Mouse (Mus musculus) adrenal gland, adult 8-10 months (tissue): Measurements from ENCODE around the gene Wdr4. TPM values are rescaled to one million over a fixed set of nuclear protein-coding genes. Genes with fewer than 3 reads are reported as not detected.
A peak's percentile ranks its signal among the peaks of the same experiment; 100 is the strongest.
"Not testable (repeated sequence)": the region's sequence is repeated elsewhere in the genome, so short reads cannot be mapped to it uniquely, and the experiment has no call there.

Source experiments
- DNase-seq: peaks from one replicate; pipeline ENCODE4 v3.0.0; 2022
- total RNA-seq, 4 experiments: library from RNA; stranded (reverse); gene quantifications; 2 replicates each; pipeline ENCODE4 v1.2.4; 2022

The Wdr4 gene
- total RNA-seq, result 10 to 100 TPM; 21.5 to 30.9 (median 26.1) TPM

DNA sequence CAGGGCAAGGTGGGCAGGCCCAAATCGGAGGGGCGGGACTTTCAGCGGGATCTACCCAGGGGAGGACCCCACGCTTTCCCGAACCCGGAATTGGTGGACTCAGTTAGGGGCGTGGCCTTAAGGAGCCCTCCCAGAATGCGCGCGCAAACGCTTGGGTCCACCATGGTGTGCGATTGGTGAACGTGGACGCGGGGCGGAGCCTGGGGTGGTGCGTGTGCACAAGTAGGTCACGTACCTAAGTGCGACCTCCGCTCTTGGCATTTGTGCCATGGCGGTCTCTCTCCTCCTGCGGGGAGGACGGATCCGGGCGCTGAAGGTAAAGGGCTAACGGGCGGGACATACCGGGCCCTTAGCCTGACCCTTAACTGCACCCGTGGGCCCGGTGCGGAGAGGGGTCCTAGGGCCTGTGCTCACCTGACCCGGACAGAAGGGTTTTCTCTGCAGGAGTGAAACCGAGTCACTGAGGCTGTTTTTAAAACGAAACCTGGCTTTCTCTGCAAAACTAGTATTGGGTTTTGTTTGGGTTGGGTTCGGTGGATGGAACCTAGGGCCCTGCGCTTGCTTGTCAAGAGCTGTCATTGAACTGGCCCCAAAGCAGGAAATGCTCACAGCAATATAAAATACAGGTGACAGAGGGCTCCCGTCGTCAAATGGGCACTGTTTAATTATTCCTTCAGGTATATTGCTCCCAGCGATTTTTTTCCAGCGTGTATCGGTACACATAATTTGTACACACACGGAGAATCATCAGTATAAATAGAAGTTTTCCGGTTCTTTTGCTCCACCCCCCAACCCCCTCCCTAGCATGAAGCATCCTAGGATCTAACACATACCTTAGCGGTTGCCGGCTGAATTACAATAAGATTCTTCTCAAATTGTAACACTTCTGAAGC, at the start of gene Wdr4, which contains the start of gene Ndufv3:
Gene Wdr4, minus strand, starts transcription at position 35 of the 893 bp plus-strand sequence.
Gene Ndufv3, plus strand, starts transcription at position 170 of the 893 bp plus-strand sequence.
- peak; percentile 99 for DNase-seq

DNA sequence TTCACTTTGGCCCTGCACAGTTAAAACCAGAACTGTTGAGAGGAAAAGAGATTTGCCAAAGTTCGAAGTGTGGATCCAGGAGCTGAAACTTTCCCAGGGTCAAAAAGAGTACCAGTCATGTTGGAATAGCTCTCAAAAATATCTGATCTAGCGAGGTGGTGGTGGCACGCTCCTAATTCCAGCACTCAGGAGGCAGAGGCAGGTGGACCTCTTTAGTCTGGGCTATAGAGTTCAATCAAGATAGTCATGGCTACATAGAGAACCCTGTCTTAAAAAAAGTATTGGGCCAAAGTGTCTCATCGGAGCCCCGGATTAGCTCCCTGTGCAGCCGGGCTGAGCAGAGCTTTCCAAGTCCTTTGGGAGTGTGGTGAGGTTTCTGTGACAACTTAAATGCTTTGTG, 46.5 kb upstream of the Wdr4 start:
- DNase-seq, result no peak

DNA sequence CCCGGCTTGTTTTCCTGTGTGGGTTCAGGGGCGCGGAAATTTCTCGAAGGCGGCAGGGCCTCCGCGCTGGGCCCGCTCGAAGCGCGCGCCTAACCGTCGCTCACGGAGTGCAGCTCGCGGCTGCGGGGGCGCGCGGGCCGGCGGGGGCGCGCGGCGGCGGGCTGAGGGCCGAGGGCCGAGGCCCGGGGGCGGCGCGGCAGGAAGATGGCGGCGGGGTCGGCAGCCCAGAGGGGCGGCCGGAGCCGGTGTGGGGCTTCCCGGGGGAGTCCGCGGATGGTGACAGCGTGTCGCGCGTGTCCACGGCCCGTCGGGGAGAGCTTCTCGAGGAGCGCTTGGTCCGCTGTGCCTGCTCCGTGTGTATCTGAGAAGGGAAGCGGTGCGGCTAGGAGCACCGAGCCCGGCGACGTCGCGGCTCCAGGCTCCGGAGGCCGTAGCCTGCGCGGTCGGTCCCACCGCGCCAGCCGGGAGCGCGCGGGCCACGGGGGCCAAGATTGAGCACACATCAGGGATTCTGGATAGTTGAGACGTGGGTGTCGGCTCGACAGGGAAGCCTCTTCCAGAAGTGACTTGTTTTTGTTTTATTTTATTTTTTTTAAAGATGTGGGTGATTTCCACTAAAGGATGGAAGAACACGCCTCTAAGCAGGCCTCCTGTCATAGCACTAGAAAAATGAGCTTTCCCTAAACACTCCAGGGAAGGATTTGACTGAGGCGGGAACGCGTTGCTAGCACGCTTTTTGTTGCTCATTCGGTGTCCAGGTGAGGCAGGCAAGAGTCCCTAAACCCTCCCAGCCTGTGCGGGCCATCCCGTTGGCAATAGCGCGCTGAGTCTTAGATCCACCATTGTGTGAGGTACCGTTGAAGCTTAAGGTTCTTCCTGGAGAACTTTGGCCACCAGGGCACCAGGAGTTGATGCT, 45.6 kb upstream of the Wdr4 start:
- DNase-seq, result peak; percentile 44

DNA sequence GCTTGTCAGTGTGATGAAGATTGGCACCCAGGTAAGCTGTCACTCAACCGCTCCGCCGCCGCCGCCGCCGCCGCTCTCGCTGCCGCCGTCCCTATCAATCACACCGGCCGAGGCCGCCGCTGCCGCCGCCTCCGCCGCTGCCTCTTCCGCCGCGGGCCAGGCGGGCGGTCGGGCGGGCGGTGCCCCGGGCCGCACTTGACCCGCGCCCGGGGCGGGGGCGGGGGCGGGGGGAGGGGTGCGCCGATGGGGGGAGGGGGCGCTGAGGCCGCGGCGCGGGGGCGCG, 45.0 kb upstream of the Wdr4 start:
- no peak for DNase-seq

DNA sequence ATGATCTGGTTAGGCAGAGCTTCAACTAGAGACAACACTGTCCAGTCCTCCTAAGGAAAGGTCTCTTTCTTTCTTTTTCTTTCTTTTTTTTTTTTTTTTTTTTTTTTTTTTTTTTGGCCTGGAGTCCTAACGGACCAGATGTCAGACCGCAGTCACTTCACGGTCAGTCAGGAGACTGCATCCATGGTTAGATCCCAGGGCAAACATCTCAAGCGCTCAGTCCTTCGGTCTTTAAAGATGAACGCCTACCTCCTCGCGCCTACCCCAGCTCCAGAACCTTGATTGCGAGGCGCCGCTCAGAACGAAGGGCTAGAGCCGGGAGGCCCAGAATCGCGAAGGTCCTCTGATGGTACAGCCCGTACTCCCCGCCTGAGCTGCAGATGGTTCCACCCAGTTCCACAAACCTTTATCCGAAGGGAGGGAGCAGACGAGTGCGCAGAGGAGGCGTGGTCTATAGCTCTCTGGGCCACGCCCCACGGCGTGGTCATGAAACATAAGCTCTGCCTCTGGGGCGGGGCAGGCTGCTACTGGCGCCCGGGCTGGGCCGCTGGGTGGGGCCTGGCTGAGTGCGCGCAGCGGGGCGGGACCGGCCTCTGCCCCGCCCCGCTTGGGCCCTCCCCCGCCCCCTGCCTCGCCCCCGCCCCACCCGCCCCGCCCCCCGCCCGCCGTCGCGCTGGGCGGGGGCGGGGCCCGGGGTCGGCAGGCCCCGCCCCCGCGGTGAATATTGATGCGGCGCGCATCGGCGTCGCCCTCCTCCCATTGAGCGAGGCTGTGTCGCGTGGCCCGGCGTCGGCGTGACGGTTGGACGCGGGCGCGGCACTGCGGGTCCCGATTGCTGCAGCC, 44.5 kb upstream of the Wdr4 start, which contains the start of gene Pknox1:
Gene Pknox1, plus strand, starts transcription at position 720 of the 843 bp plus-strand sequence.
- DNase-seq, result peak; percentile 98

DNA sequence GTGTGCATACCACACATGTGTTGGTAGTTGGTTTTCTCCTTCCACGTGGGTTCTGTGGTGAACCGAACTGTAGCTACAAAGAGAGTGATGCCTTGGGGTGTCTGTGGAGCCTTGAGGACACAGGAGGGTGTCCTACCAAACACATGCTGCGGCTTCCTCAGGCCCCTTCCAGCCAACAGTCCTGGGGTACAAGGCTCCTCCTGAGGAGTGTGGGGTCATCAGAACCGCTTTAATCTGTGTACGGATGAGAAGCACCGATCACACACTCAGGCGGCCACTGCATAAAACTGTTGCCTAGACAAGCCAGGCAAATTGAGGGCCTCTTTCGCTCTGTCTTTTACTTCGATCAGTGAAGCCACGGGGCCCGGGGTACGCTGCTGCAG, 43.8 kb upstream of the Wdr4 start:
- peak; percentile 34 for DNase-seq

DNA sequence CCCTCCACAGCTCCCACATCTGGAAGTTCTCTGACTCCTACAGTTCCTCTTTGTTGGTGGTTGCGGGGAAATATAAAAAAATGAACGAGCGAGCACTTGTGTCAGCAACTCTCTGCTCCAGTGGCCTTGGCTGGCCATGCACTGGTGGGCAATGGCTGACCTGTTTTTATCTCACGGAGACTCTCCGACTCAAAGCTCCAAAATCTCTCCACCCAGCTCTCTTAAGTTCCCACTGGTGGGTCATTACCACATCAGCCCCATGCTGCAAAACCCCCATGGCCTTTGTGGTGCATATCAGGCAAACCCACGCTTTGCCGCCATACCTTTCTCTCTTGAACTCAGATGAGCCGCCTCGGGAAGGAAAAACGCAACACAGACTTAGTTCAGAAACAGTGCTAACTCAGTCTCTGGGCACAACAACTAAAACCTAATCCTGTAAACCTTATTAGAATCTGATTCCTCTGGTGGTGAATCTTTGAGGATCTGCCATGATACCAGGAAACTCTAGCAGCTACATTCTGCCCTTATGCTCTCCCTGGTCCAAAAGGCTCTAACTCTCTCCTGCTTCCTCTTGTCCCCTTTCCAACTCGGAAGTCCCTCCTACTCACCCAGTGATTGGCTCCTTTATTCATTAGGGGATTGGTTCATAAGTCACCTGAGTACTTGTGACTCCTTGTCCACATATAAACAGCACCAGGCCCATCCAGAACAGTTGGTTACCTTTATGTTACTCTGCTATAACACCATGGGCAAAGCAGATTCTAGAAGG, 39.4 kb upstream of the Wdr4 start:
- DNase-seq, result no peak

DNA sequence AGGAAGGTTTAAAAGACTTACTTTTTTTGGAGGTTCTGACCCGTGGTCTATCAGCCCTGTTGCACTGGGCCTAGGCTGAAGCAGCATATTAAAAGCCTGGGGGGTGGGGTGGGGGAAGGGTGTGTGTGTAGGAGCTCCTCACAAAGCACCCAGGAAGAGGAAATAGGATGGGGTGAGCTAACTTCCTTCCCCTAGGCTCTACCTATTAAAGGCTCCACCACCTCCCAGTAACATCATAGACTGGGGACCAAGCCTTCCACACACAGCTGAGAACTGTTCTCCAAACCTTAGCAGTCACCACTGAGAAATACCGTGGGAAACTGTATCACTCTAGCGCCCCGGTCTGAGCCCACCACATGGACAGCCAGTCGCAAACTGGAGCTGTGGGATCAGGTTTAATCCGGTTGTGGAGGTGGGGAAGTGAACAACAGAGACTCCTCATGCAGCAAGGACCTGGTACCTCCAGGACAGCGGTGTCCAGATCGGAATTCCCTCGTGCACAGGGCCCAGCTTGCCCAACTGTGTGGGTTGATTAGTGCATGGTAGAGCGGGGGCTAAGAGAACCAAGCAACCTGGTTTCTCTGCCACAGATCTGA, 38.3 kb upstream of the Wdr4 start:
- DNase-seq, result no peak

DNA sequence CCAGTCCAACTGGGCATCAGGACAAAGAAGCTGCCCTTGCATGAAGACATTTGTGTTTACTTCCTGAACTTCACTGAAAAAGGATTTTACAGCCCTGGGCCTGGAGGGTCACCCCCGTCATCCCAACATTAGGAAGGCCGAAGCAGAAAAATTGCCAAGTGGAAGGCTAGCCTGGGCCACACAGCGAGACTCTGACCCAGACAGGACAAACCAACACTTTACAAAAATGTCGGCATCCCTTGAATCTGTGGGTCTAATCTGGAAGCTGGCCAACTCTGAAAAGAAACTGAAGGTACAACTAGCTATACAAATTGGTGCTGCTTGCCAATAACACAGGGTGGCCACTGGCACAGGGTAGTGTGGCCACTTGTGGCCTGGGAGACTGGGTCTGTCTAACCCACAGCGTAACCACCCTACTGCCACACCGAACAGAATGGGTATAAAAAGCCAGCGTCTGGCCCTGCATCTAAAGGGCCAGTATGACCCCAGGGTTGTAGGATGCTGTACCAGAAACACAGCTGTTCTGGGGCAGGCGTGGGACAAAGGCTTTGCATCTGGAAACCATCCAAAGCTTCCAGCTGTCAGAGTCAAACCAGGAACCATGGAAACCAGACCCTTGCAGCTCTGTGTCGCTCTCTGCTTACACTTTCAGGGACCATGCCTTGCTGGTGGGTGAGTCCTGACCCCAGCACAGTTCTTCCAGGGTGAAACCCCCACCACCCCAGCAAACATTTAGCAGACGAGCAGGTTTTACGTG, 37.5 kb upstream of the Wdr4 start:
- DNase-seq, result no peak

DNA sequence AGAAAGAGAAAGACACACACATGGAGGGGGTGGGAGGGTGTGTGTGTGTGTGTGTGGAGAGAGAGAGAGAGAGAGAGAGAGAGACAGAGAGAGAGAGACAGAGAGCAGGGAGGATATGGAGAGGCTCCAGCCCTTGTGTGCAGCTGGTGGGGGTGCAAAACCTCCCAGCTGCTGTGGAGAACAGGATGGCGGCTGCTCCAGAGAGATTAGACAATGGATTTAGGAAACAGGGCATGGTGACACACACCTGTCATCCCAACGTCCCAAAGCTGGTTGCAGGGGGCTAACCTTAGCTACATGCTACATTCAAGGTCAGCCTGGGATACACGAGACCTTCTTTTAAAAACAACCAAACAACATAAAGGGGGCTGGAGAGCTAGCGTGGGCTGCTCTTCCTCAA, 36.5 kb upstream of the Wdr4 start:
- DNase-seq, result no peak

DNA sequence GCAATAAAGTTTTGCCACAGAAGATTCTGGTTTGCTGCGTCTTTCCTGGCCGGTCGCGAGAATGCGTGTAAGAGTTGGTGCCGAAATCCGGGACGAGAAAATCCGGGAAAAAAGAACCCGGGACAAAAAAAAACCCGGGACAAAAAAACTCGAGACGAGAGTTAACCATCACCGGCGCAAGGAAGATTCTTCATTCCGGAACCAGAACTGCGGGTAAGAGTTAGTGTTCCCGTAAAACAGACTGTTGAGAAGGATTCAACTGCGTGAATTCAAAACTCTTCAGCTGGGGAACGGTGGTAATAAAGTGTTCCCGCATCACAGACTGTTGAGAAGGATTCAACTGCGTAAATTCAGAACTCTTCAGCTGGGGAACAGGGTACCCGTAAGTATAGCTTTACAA, 32.8 kb upstream of the Wdr4 start:
- not testable (repeated sequence) for DNase-seq

DNA sequence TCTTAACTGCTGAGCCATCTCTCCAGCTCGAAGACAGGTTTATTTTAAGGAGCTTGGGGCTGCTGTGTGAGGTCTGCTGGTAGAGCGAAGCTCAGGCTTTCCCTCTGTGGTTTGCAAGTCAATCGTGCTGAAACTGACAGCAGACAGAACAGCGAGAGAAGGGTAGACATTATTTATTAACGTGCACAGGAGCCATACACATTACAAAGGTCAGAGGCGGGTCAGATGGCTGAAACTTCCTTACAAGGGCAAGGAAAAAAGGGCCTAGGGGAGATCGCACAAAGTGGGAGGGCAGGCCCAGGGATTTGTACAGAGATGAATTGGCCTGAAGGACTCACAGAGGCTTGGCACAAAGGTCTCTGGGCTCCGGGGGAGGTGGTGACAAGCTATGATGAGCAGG, 29.6 kb upstream of the Wdr4 start:
- DNase-seq, result no peak

DNA sequence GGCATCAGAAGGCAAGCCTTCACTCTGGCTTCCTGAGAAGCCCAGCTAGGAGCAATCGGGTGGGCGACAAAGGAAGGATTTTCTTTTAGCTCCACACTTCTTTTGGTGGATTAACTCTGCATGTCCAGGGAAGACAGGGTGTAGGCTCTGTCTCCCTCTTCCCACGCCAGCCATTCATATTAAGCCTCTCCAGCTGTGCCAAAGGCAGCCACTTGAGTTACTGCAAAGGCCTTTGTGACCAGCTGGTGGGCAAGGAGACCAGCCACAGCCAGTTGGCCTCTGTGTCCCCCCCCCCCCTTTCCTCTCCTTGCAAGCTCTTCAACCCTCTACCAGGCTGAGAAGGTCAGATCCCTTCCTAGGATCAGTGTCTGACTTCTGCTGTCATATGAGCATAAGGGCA, 28.2 kb upstream of the Wdr4 start:
- DNase-seq, result no peak

DNA sequence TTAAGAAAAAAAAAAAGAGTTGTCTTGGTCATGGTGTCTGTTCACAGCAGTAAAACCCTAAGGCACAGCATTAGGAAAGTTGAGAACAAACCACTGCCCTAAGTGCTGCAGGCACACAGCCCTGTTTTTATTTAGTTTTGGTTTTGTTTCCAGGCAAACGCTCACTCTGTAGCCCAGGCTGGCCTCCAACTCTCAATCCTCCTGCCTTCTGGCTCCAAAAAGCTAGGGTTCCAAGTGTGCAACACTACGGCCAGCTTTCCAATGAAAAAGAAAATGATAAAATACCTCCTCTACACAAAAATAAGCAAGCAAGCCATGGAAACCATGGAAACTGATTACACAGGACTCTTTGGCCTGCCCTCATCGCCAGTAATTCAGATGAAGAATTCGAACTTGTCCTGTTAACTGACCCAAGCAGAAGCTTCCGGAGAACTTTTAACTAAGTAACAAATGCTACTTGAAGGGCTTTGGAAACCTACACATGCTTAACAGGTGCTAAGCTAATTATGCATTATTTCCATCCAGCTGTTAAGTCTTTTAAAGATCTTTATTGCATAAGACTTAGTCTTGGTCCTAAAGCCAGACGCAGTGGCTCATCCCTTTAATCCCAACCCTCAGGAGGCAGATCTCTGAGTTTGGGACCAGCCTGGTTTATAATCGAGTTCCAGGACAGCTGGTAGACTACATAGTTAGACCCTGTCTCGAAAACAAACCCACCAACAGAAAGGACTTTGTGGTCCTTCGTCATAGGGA, 26.8 kb upstream of the Wdr4 start:
- DNase-seq, result no peak

DNA sequence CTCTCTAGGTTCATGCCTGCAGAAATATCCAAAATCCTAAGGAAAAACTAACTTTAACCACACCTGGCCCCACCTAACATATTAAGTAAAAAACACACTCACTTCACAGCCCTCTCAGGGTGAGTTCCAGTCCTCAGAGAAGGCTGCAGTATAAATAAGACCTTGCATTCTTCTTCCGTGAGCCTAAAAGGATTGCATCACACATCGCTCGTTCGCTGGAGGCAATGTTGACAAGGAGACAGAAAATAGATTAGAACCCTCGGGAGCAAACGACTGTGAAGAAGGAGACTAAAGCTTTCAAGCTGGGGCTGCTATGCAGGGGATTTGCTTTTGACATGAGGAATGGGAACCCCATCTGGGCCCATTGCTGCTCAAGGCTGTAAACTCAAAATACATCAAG, 23.8 kb upstream of the Wdr4 start:
- peak; percentile 27 for DNase-seq

DNA sequence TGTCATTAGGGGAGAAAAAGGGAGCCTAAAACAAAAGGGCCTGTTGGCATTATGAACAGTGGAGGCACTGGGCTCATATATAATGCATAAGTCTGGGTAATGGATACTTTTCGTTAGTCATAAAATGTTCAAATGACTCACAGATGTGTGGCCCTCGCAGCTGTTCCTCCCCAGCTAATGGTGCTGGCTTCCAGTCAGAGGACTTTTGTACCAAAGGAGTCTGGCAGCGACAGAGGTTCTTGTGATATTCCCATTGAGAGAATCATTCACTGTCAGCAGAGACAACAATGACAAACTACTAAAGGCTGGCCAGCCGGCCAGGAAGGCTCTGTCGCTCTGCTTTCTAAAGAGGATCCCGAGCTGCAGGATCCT, 21.7 kb upstream of the Wdr4 start:
- peak; percentile 65 for DNase-seq

DNA sequence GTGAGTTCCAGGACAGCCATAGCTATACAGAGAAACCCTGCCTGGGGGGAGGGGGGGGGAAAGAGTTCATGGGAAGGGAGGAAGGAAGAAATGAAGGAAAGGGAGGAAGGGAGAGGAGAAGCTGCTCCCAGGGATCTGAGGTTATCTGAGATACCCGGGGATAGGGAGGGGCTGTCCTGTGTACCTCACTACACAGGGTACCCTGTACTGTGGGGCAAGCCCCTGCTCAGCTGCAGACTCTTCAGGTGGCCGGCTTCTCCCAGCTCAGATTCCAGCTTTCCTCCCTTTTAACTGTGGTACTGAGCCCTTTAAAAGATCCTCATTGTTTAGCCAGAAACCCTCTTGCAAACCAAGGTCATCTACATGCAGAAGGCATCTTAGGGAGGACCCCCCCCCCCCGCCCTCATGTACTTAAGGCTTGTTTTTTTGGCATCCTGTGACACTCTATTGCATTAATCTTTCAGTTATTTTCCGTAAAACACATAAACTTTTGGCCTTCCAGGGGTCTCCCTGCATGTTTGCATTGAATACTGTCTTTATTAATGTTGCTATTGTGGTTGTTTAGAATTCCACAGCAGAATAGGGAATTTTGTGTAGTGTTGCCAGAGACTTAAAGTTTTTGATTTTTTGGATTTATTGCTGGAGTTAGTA, 21.2 kb upstream of the Wdr4 start:
- no peak for DNase-seq

DNA sequence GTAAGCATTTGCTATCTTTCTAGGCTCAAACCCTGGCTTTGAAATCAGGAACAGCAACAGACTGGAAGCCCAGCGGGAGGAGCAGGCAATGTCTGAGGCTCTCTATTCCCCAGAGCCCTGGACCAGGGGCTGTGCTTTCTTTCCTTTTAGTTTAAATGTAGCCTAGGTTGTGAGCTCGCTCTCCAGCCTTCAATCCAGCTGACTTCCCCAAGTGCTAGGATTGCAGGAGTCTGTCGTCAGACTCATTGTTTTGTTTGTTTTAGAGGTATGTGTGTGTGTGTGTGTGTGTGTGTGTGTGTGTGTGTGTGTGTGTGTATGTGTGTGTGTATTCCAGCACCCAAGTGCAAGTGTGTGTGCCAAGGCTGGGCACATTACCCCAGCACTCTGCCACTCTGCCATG, 20.3 kb upstream of the Wdr4 start:
- DNase-seq, result no peak
